Mouse (Mus musculus) forebrain, embryonic 13.5 days (tissue): ENCODE measurements around the gene Ush2a. TPM values are rescaled to one million over a fixed set of nuclear protein-coding genes. Genes with fewer than 3 reads are reported as not detected.
A peak's percentile ranks its signal among the peaks of the same experiment; 100 is the strongest.

ENCODE experiments used
- ATAC-seq: fragments of 200-750 bp; cut with Nextera tagmentation; 2 replicates; pipeline ENCODE4 v1.8.0; 2017
- H3K27ac ChIP-seq: fragments of 300-500 bp; sonication (generic); 2 replicates; pipeline ENCODE4 v1.5.1; 2015; ENCODE audit warnings: inconsistent platforms, mild to moderate bottlenecking, moderate library complexity
- H3K27me3 ChIP-seq: fragments of 300-500 bp; sonication (generic); 2 replicates; pipeline ENCODE4 v1.6.1; 2015; ENCODE audit warnings: mild to moderate bottlenecking, inconsistent platforms
- H3K36me3 ChIP-seq: fragments of 300-500 bp; sonication (generic); 2 replicates; pipeline ENCODE4 v1.6.1; 2015; ENCODE audit warnings: mild to moderate bottlenecking, inconsistent platforms; ENCODE audit not compliant: poor library complexity, severe bottlenecking
- H3K4me1 ChIP-seq: fragments of 300-500 bp; sonication (generic); 2 replicates; pipeline ENCODE4 v1.6.1; 2015; ENCODE audit warnings: inconsistent platforms
- H3K4me2 ChIP-seq: fragments of 300-500 bp; sonication (generic); 2 replicates; pipeline ENCODE4 v1.6.1; 2015; ENCODE audit warnings: inconsistent platforms, mild to moderate bottlenecking, moderate library complexity
- H3K4me3 ChIP-seq: fragments of 300-500 bp; sonication (generic); 2 replicates; pipeline ENCODE4 v1.5.1; 2015; ENCODE audit warnings: mild to moderate bottlenecking, inconsistent platforms
- H3K9ac ChIP-seq: fragments of 300-500 bp; sonication (generic); 2 replicates; pipeline ENCODE4 v1.6.1; 2015; ENCODE audit warnings: mild to moderate bottlenecking, inconsistent platforms
- H3K9me3 ChIP-seq: fragments of 300-500 bp; sonication (generic); replicated peaks from 2 replicates; pipeline ENCODE4 v1.6.1; 2016; ENCODE audit warnings: inconsistent platforms
- WGBS: fragments of 180-500 bp; shearing (Covaris S2); methylation state at CpG from one replicate; pipeline ENCODE4 v1.1.7; 2015; 5-methylcytosine and 5-hydroxymethylcytosine counted together
- polyA plus RNA-seq: library from polyadenylated mRNA; unstranded; fragments of >200 nt; fragmentation: Nextera tagmentation; extraction: Ambion mirVana; gene quantifications from 2 replicates; pipeline ENCODE4 v1.2.1, GENCODE M21; 2015

Ush2a gene
- polyA plus RNA-seq = 0.05 and 0.10 TPM in 2 replicates

GRCm38 (mm10) chr1:188261903-188262682 is at the start of gene Ush2a:
Gene Ush2a (plus strand): TSS chr1:188262023.
- Histone ChIP-seq H3K4me3 (no peak within 1 kb of the TSS), H3K36me3 (no peaks in the 10 kb centered on the region), H3K4me2 (no peak within 1 kb of the TSS), H3K27me3 (no peaks in the 10 kb centered on the region), H3K9me3 (no peaks in the 10 kb centered on the region), H3K4me1 (peaks cover 23% of the 10 kb centered on the region), H3K9ac (no peak within 1 kb of the TSS), H3K27ac (no peak within 1 kb of the TSS)
- 0 out of 2 replicates have a peak, but pooled peaks have one; percentile 48 for ATAC-seq
- WGBS = 44% methylated on average over 10 of the region's 10 CpGs

- Histone ChIP-seq H3K4me2 (no peak overlapping the region), H3K27me3 (no peaks in the 10 kb centered on the region), H3K4me3 (no peak overlapping the region), H3K27ac (no peak overlapping the region), H3K9me3 (no peaks in the 10 kb centered on the region), H3K36me3 (no peaks in the 10 kb centered on the region), H3K4me1 (no peaks in the 10 kb centered on the region), H3K9ac (no peak overlapping the region)
- WGBS = 48% methylated on average over 10 of the region's 10 CpGs
- ATAC-seq = no peak
Measured at GRCm38 (mm10) chr1:188214885-188215611, 46.8 kb upstream of the Ush2a start.

GRCm38 (mm10) chr1:188221226-188221792 is 40.5 kb upstream of the Ush2a start:
- Histone ChIP-seq H3K27ac (no peak overlapping the region), H3K4me3 (no peak overlapping the region), H3K4me1 (no peaks in the 10 kb centered on the region), H3K27me3 (no peaks in the 10 kb centered on the region), H3K9ac (no peak overlapping the region), H3K36me3 (no peaks in the 10 kb centered on the region), H3K4me2 (no peak overlapping the region), H3K9me3 (no peaks in the 10 kb centered on the region)
- WGBS = 84% methylated on average over 4 of the region's 4 CpGs
- no peak for ATAC-seq

- H3K4me3 ChIP-seq = no peak overlapping the region
- no peaks in the 10 kb centered on the region for H3K36me3 ChIP-seq
- H3K27me3 ChIP-seq = no peaks in the 10 kb centered on the region
- no peaks in the 10 kb centered on the region for H3K9me3 ChIP-seq
- no peak overlapping the region for H3K4me2 ChIP-seq
- 94% methylated on average over 5 of the region's 5 CpGs for WGBS
- ATAC-seq = no peak
- H3K4me1 ChIP-seq = no peaks in the 10 kb centered on the region
- no peak overlapping the region for H3K27ac ChIP-seq
- no peak overlapping the region for H3K9ac ChIP-seq
Measured at GRCm38 (mm10) chr1:188233036-188233724, 28.6 kb upstream of the Ush2a start.

- no peaks in the 10 kb centered on the region for H3K9me3 ChIP-seq
- H3K36me3 ChIP-seq = no peaks in the 10 kb centered on the region
- H3K27ac ChIP-seq = no peak overlapping the region
- no peak overlapping the region for H3K4me3 ChIP-seq
- H3K27me3 ChIP-seq = no peaks in the 10 kb centered on the region
- H3K4me2 ChIP-seq = no peak overlapping the region
- H3K9ac ChIP-seq = no peak overlapping the region
- no peak for ATAC-seq
- no peaks in the 10 kb centered on the region for H3K4me1 ChIP-seq
Measured at GRCm38 (mm10) chr1:188238636-188239035, 23.2 kb upstream of the Ush2a start.

- H3K9me3 ChIP-seq = no peaks in the 10 kb centered on the region
- no peak for ATAC-seq
- no peaks in the 10 kb centered on the region for H3K36me3 ChIP-seq
- no peaks in the 10 kb centered on the region for H3K4me1 ChIP-seq
- H3K4me2 ChIP-seq = no peak overlapping the region
- H3K9ac ChIP-seq = no peak overlapping the region
- 89% methylated on average over 10 of the region's 10 CpGs for WGBS
- H3K27me3 ChIP-seq = no peaks in the 10 kb centered on the region
- no peak overlapping the region for H3K27ac ChIP-seq
- H3K4me3 ChIP-seq = no peak overlapping the region
Measured at GRCm38 (mm10) chr1:188241766-188242165, 20.1 kb upstream of the Ush2a start.

GRCm38 (mm10) chr1:188257500-188257899 is 4.3 kb upstream of the Ush2a start:
- WGBS = 91% methylated on average over 7 of the region's 7 CpGs
- no peaks in the 10 kb centered on the region for H3K36me3 ChIP-seq

GRCm38 (mm10) chr1:188260259-188261107 is 1.3 kb upstream of the Ush2a start:
- Histone ChIP-seq H3K27ac (0 out of 2 replicates have a peak overlapping the region, but pooled peaks have one; percentile 3), H3K27me3 (no peaks in the 10 kb centered on the region), H3K4me2 (no peak overlapping the region), H3K4me3 (no peak overlapping the region), H3K9me3 (no peaks in the 10 kb centered on the region), H3K9ac (no peak overlapping the region), H3K36me3 (no peaks in the 10 kb centered on the region), H3K4me1 (peaks cover 23% of the 10 kb centered on the region)
- peak; percentile 71 for ATAC-seq
- 57% methylated on average over 6 of the region's 6 CpGs for WGBS

More at GRCm38 (mm10) chr1:188257500-188257899, 4.3 kb upstream of the Ush2a start:
- Histone ChIP-seq H3K4me3 (no peak overlapping the region), H3K27me3 (no peaks in the 10 kb centered on the region), H3K9ac (no peak overlapping the region), H3K4me2 (no peak overlapping the region), H3K4me1 (peaks cover 20% of the 10 kb centered on the region), H3K9me3 (no peaks in the 10 kb centered on the region), H3K27ac (no peak overlapping the region)
- no peak for ATAC-seq

- Histone ChIP-seq H3K27me3 (0 out of 2 replicates have a peak, but pooled peaks cover 3% of the 10 kb centered on the region), H3K9me3 (no peaks in the 10 kb centered on the region), H3K27ac (no peak overlapping the region), H3K4me3 (no peak overlapping the region), H3K9ac (no peak overlapping the region), H3K36me3 (no peaks in the 10 kb centered on the region), H3K4me2 (no peak overlapping the region), H3K4me1 (peaks cover 12% of the 10 kb centered on the region)
- no peak for ATAC-seq
- 75% methylated on average over 11 of the region's 11 CpGs for WGBS
Measured at GRCm38 (mm10) chr1:188267127-188267722, 5.4 kb downstream of the Ush2a start.

GRCm38 (mm10) chr1:188269071-188269470 is 7.2 kb downstream of the Ush2a start:
- no peak overlapping the region for H3K4me3 ChIP-seq
- peak; percentile 45; the same call in 1 of the 2 replicates for ATAC-seq
- H3K27me3 ChIP-seq = 0 out of 2 replicates have a peak, but pooled peaks cover 3% of the 10 kb centered on the region
- 33% methylated on average over 6 of the region's 6 CpGs for WGBS
- no peaks in the 10 kb centered on the region for H3K9me3 ChIP-seq
- no peak overlapping the region for H3K4me2 ChIP-seq
- H3K27ac ChIP-seq = no peak overlapping the region
- no peaks in the 10 kb centered on the region for H3K36me3 ChIP-seq
- no peak overlapping the region for H3K9ac ChIP-seq
- H3K4me1 ChIP-seq = 0 out of 2 replicates have a peak, but pooled peaks cover 6% of the 10 kb centered on the region

GRCm38 (mm10) chr1:188313303-188313702 is 51.5 kb downstream of the Ush2a start:
- no peaks in the 10 kb centered on the region for H3K36me3 ChIP-seq
- no peak overlapping the region for H3K9ac ChIP-seq
- no peaks in the 10 kb centered on the region for H3K4me1 ChIP-seq
- ATAC-seq = no peak
- H3K27ac ChIP-seq = no peak overlapping the region
- no peak overlapping the region for H3K4me2 ChIP-seq
- no peaks in the 10 kb centered on the region for H3K9me3 ChIP-seq
- WGBS = 93% methylated on average over 7 of the region's 7 CpGs
- no peaks in the 10 kb centered on the region for H3K27me3 ChIP-seq
- no peak overlapping the region for H3K4me3 ChIP-seq
